Mouse (Mus musculus): ENCODE results near the gene Chpf2. TPM values are rescaled to one million over a fixed set of nuclear protein-coding genes. Genes with fewer than 3 reads are reported as not detected.

Gene Chpf2
- polyA plus RNA-seq, 1 experiment: 9.1 TPM

GRCm38 (mm10) chr5:24629712-24630111, 43.2 kb downstream of the Chpf2 start:
- Histone ChIP-seq H3K27me3 (ENCODE audit: control insufficient read depth, insufficient read depth, low read length) (no peaks in the 10 kb centered on the region), H3K27ac (ENCODE audit: control insufficient read depth, insufficient read depth, low read depth, low read length) (no peak overlapping the region), H3K4me1 (ENCODE audit: control insufficient read depth, insufficient read depth, low read length) (no peaks in the 10 kb centered on the region; the same call in 1 of the 2 replicates), H3K4me3 (ENCODE audit: control insufficient read depth, low read depth, low read length) (no peak overlapping the region), H3K36me3 (ENCODE audit: control insufficient read depth, insufficient read depth, low read length) (no peaks in the 10 kb centered on the region)
- TF ChIP-seq POLR2A (IDR thresholded peaks at IDR 0.05; ENCODE audit: control insufficient read depth, low read depth, low read length): no peak
- TF ChIP-seq CTCF (IDR thresholded peaks at IDR 0.05; ENCODE audit: control insufficient read depth, insufficient read depth, insufficient replicate concordance, low read depth, low read length): no peak

- Histone ChIP-seq H3K27me3 (ENCODE audit: control insufficient read depth, insufficient read depth, low read length) (no peaks in the 10 kb centered on the region), H3K36me3 (ENCODE audit: control insufficient read depth, insufficient read depth, low read length) (no peaks in the 10 kb centered on the region), H3K27ac (ENCODE audit: control insufficient read depth, insufficient read depth, low read depth, low read length) (no peak overlapping the region), H3K4me1 (ENCODE audit: control insufficient read depth, insufficient read depth, low read length) (no peaks in the 10 kb centered on the region), H3K4me3 (ENCODE audit: control insufficient read depth, low read depth, low read length) (no peak overlapping the region)
- TF ChIP-seq CTCF (IDR thresholded peaks at IDR 0.05; ENCODE audit: control insufficient read depth, insufficient read depth, insufficient replicate concordance, low read depth, low read length): no peak
- TF ChIP-seq POLR2A (IDR thresholded peaks at IDR 0.05; ENCODE audit: control insufficient read depth, low read depth, low read length): no peak
Measured at GRCm38 (mm10) chr5:24635093-24635492, 48.6 kb downstream of the Chpf2 start.

GRCm38 (mm10) chr5:24635526-24636141, 49.1 kb downstream of the Chpf2 start:
- Histone ChIP-seq H3K36me3 (ENCODE audit: control insufficient read depth, insufficient read depth, low read length) (no peaks in the 10 kb centered on the region), H3K4me1 (ENCODE audit: control insufficient read depth, insufficient read depth, low read length) (no peaks in the 10 kb centered on the region), H3K4me3 (ENCODE audit: control insufficient read depth, low read depth, low read length) (no peak overlapping the region), H3K27me3 (ENCODE audit: control insufficient read depth, insufficient read depth, low read length) (no peaks in the 10 kb centered on the region), H3K27ac (ENCODE audit: control insufficient read depth, insufficient read depth, low read depth, low read length) (no peak overlapping the region)
- TF ChIP-seq POLR2A (IDR thresholded peaks at IDR 0.05; ENCODE audit: control insufficient read depth, low read depth, low read length): no peak
- no peak for TF ChIP-seq CTCF (IDR thresholded peaks at IDR 0.05; ENCODE audit: control insufficient read depth, insufficient read depth, insufficient replicate concordance, low read depth, low read length)

GRCm38 (mm10) chr5:24636987-24637386, 50.4 kb downstream of the Chpf2 start:
- TF ChIP-seq CTCF (IDR thresholded peaks at IDR 0.05; ENCODE audit: control insufficient read depth, insufficient read depth, insufficient replicate concordance, low read depth, low read length) (peak; percentile 26; the same call in 1 of the 2 replicates), POLR2A (IDR thresholded peaks at IDR 0.05; ENCODE audit: control insufficient read depth, low read depth, low read length) (no peak)
- Histone ChIP-seq H3K36me3 (ENCODE audit: control insufficient read depth, insufficient read depth, low read length) (no peaks in the 10 kb centered on the region), H3K27ac (ENCODE audit: control insufficient read depth, insufficient read depth, low read depth, low read length) (no peak overlapping the region), H3K27me3 (ENCODE audit: control insufficient read depth, insufficient read depth, low read length) (no peaks in the 10 kb centered on the region), H3K4me3 (ENCODE audit: control insufficient read depth, low read depth, low read length) (no peak overlapping the region), H3K4me1 (ENCODE audit: control insufficient read depth, insufficient read depth, low read length) (no peaks in the 10 kb centered on the region)

- no peaks in the 10 kb centered on the region for H3K27me3 ChIP-seq (ENCODE audit: control insufficient read depth, insufficient read depth, low read length)
- H3K27ac ChIP-seq (ENCODE audit: control insufficient read depth, insufficient read depth, low read depth, low read length): no peak overlapping the region
- no peaks in the 10 kb centered on the region for H3K4me1 ChIP-seq (ENCODE audit: control insufficient read depth, insufficient read depth, low read length)
- no peak overlapping the region for H3K4me3 ChIP-seq (ENCODE audit: control insufficient read depth, low read depth, low read length)
- H3K36me3 ChIP-seq (ENCODE audit: control insufficient read depth, insufficient read depth, low read length): no peaks in the 10 kb centered on the region
- TF ChIP-seq POLR2A (IDR thresholded peaks at IDR 0.05; ENCODE audit: control insufficient read depth, low read depth, low read length): no peak
- no peak for TF ChIP-seq CTCF (IDR thresholded peaks at IDR 0.05; ENCODE audit: control insufficient read depth, insufficient read depth, insufficient replicate concordance, low read depth, low read length)
Measured at GRCm38 (mm10) chr5:24638131-24638530, 51.6 kb downstream of the Chpf2 start.

GRCm38 (mm10) chr5:24639081-24639480, 52.5 kb downstream of the Chpf2 start:
- Histone ChIP-seq H3K4me3 (ENCODE audit: control insufficient read depth, low read depth, low read length) (no peak overlapping the region), H3K27ac (ENCODE audit: control insufficient read depth, insufficient read depth, low read depth, low read length) (no peak overlapping the region), H3K36me3 (ENCODE audit: control insufficient read depth, insufficient read depth, low read length) (no peaks in the 10 kb centered on the region), H3K27me3 (ENCODE audit: control insufficient read depth, insufficient read depth, low read length) (no peaks in the 10 kb centered on the region), H3K4me1 (ENCODE audit: control insufficient read depth, insufficient read depth, low read length) (no peaks in the 10 kb centered on the region)
- TF ChIP-seq CTCF (IDR thresholded peaks at IDR 0.05; ENCODE audit: control insufficient read depth, insufficient read depth, insufficient replicate concordance, low read depth, low read length): no peak
- no peak for TF ChIP-seq POLR2A (IDR thresholded peaks at IDR 0.05; ENCODE audit: control insufficient read depth, low read depth, low read length)

Other genes starting within 250 kb of the Chpf2 start
- 23.6 and 26.2 TPM in 2 replicates for gene Kcnh2, start 235.1 kb upstream of the Chpf2 start, polyA plus RNA-seq (2012; rRNA removed)
- 1.9 and 2.2 TPM in 2 replicates for gene Nos3, start 221.9 kb upstream of the Chpf2 start, polyA plus RNA-seq (2012; rRNA removed)
- gene Atg9b, start 194.6 kb upstream of the Chpf2 start, polyA plus RNA-seq (2012; rRNA removed): 1.1 and 1.3 TPM in 2 replicates
- gene Abcb8, start 193.1 kb upstream of the Chpf2 start, polyA plus RNA-seq (2012; rRNA removed): 28.1 and 30.2 TPM in 2 replicates
- gene Asic3, start 173.3 kb upstream of the Chpf2 start, polyA plus RNA-seq (2012; rRNA removed): 1.1 and 1.7 TPM in 2 replicates
- gene Cdk5, start 163.2 kb upstream of the Chpf2 start, polyA plus RNA-seq (2012; rRNA removed): 40.6 and 52.3 TPM in 2 replicates
- gene Slc4a2, start 162.9 kb upstream of the Chpf2 start, polyA plus RNA-seq (2012; rRNA removed): 46.4 and 46.9 TPM in 2 replicates
- 243 and 247 TPM in 2 replicates for gene Fastk, start 141.5 kb upstream of the Chpf2 start, polyA plus RNA-seq (2012; rRNA removed)
- gene Tmub1, start 138.9 kb upstream of the Chpf2 start, polyA plus RNA-seq (2012; rRNA removed): 5.7 and 6.2 TPM in 2 replicates
- 29.5 and 31.0 TPM in 2 replicates for gene Agap3, start 134.6 kb upstream of the Chpf2 start, polyA plus RNA-seq (2012; rRNA removed)
- gene Gbx1, start 59.5 kb upstream of the Chpf2 start, polyA plus RNA-seq (2012; rRNA removed): 0.11 and 0.16 TPM in 2 replicates
- 0.46 and 0.52 TPM in 2 replicates for gene Asb10, start 45.8 kb upstream of the Chpf2 start, polyA plus RNA-seq (2012; rRNA removed)
- 108 and 117 TPM in 2 replicates for gene 4931409K22Rik, start 29.9 kb upstream of the Chpf2 start, polyA plus RNA-seq (2012; rRNA removed)
- 184 and 194 TPM in 2 replicates for gene Abcf2, start 9.3 kb upstream of the Chpf2 start, polyA plus RNA-seq (2012; rRNA removed)
- 5.0 and 16.5 TPM in 2 replicates for gene Smarcd3, start 37.7 kb downstream of the Chpf2 start, polyA plus RNA-seq (2012; rRNA removed)
- 46.5 and 49.9 TPM in 2 replicates for gene Nub1, start 98.8 kb downstream of the Chpf2 start, polyA plus RNA-seq (2012; rRNA removed)
- gene Wdr86, start 144.0 kb downstream of the Chpf2 start, polyA plus RNA-seq (2012; rRNA removed): 0.78 and 1.0 TPM in 2 replicates
- gene Crygn, start 171.3 kb downstream of the Chpf2 start, polyA plus RNA-seq (2012; rRNA removed): not detected in 2 replicates